Mouse (Mus musculus) kidney, embryonic 14.5 days (tissue): ENCODE data around the gene Flnb. TPM values are rescaled to one million over a fixed set of nuclear protein-coding genes. Genes with fewer than 3 reads are reported as not detected.

Experiments
- ATAC-seq: fragments of 200-750 bp; cut with Nextera tagmentation; 2 replicates; pipeline ENCODE4 v1.8.0; 2017; ENCODE audit warnings: moderate number of reproducible peaks, mild to moderate bottlenecking, moderate TSS enrichment, moderate library complexity; ENCODE audit not compliant: low FRiP score, low TSS enrichment
- H3K27ac ChIP-seq: fragments of 300-500 bp; sonication (generic); 2 replicates; pipeline ENCODE4 v1.5.1; 2014; ENCODE audit warnings: low read depth, mild to moderate bottlenecking, low read length, moderate library complexity, mixed read lengths
- H3K27me3 ChIP-seq: fragments of 300-500 bp; sonication (generic); 2 replicates; pipeline ENCODE4 v1.6.1; 2014; ENCODE audit warnings: mild to moderate bottlenecking, low read length; ENCODE audit not compliant: control insufficient read depth, insufficient read depth
- H3K36me3 ChIP-seq: fragments of 300-500 bp; sonication (generic); 2 replicates; pipeline ENCODE4 v1.6.1; 2014; ENCODE audit warnings: low read length, mixed read lengths; ENCODE audit not compliant: control insufficient read depth, insufficient read depth
- H3K4me1 ChIP-seq: fragments of 300-500 bp; sonication (generic); 2 replicates; pipeline ENCODE4 v1.6.1; 2014; ENCODE audit warnings: low read length, mixed read lengths; ENCODE audit not compliant: control insufficient read depth, insufficient read depth
- H3K4me2 ChIP-seq: fragments of 300-500 bp; sonication (generic); replicated peaks from 2 replicates; pipeline ENCODE4 v1.6.1; 2014; ENCODE audit warnings: low read depth, mild to moderate bottlenecking, low read length
- H3K4me3 ChIP-seq: fragments of 300-500 bp; sonication (generic); 2 replicates; pipeline ENCODE4 v1.5.1; 2014; ENCODE audit warnings: mild to moderate bottlenecking, low read length
- H3K9ac ChIP-seq: fragments of 300-500 bp; sonication (generic); 2 replicates; pipeline ENCODE4 v1.6.1; 2014; ENCODE audit warnings: low read depth, mild to moderate bottlenecking, low read length, moderate library complexity
- H3K9me3 ChIP-seq: fragments of 300-500 bp; sonication (generic); 2 replicates; pipeline ENCODE4 v1.6.1; 2016; ENCODE audit warnings: low read length; ENCODE audit not compliant: control insufficient read depth
- WGBS: fragments of 180-500 bp; shearing (Covaris S2); extraction: QIAGEN DNeasy Blood & Tissue Kit; methylation state at CpG from one replicate; pipeline ENCODE4 v1.1.7; 2014; 5-methylcytosine and 5-hydroxymethylcytosine counted together
- polyA plus RNA-seq: library from polyadenylated mRNA; unstranded; fragments of >200 nt; fragmentation: Nextera tagmentation; extraction: Ambion mirVana; gene quantifications from 2 replicates; pipeline ENCODE4 v1.2.1, GENCODE M21; 2014

Gene Flnb
- polyA plus RNA-seq, 1 experiment from 2014 or later = 25.7 TPM

DNA sequence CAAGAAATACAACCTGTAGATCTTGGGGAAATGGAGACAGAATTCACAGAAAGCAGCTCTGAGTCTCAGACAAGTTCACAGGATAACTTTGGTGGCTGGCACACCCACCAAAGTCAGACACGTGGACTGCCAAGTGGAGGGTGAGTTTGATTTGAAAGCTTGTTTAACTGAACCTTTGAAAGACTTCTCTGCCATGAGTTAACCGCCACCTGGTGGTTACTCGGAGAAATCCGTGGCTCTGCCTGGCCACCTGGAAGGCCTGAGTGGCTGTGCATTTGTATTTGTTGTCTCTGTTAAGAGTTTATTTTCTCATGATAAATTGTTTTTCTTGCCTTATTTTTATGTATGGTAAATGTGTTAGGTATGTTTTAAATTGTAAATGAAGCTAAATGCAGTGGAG lies 15.9 kb upstream of the Flnb start:
- Histone ChIP-seq H3K4me2 (no peak overlapping the region), H3K4me3 (no peak overlapping the region), H3K9me3 (no peaks in the 10 kb centered on the region), H3K27me3 (no peaks in the 10 kb centered on the region), H3K9ac (no peak overlapping the region), H3K4me1 (no peaks in the 10 kb centered on the region), H3K27ac (no peak overlapping the region), H3K36me3 (no peaks in the 10 kb centered on the region)
- 8% methylated on average over 4 of the region's 4 CpGs for WGBS
- ATAC-seq = no peak

DNA sequence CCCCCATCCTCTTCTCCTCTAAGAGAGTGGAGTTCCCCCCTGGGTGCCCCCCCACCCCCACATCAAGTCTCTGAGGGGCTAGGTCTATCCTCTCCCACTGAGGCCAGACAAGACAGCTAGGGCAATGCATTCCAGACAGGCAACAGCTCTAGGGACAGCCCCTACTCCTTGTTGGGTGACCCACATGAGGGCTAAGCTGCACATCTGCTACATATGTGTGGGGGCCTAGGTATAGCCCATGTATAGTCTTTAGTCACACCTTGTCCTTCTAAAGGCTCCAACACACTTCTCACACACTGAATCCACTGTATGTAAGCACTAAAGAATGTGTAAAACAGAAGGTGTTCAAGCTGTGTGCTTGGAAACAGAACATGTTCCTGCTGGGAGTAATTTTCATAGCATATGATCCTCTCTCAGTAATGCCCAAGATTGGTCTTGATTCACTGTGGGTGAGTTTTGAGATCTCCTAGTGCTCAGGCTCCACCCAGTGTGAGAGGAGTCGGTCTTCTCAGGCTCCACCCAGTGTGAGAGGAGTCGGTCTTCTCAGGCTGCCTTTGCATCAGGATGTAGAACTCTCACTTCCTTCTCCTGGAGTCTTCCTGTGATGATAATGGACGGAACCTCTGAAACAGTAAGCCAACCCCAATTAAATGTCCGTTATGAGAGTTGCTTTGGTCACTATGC lies 13.7 kb upstream of the Flnb start:
- no peak overlapping the region for H3K9ac ChIP-seq
- no peak overlapping the region for H3K4me3 ChIP-seq
- WGBS = 63% methylated on average over 4 of the region's 4 CpGs
- H3K36me3 ChIP-seq = no peaks in the 10 kb centered on the region
- no peaks in the 10 kb centered on the region for H3K27me3 ChIP-seq
- no peak overlapping the region for H3K4me2 ChIP-seq
- no peak for ATAC-seq
- H3K27ac ChIP-seq = no peak overlapping the region
- no peaks in the 10 kb centered on the region for H3K4me1 ChIP-seq
- H3K9me3 ChIP-seq = no peaks in the 10 kb centered on the region

GRCm38 (mm10) chr14:7804558-7804905 lies 13.2 kb upstream of the Flnb start:
- Histone ChIP-seq H3K27me3 (no peaks in the 10 kb centered on the region), H3K4me2 (no peak overlapping the region), H3K9ac (no peak overlapping the region), H3K27ac (no peak overlapping the region), H3K36me3 (no peaks in the 10 kb centered on the region), H3K4me3 (no peak overlapping the region), H3K9me3 (no peaks in the 10 kb centered on the region), H3K4me1 (no peaks in the 10 kb centered on the region)
- ATAC-seq = no peak
- 87% methylated on average over 2 of the region's 2 CpGs for WGBS

GRCm38 (mm10) chr14:7807711-7808110 lies 10.0 kb upstream of the Flnb start:
- H3K4me2 ChIP-seq = no peak overlapping the region
- H3K27me3 ChIP-seq = no peaks in the 10 kb centered on the region
- no peaks in the 10 kb centered on the region for H3K36me3 ChIP-seq
- H3K9me3 ChIP-seq = no peaks in the 10 kb centered on the region
- 81% methylated on average over 4 of the region's 4 CpGs for WGBS
- H3K9ac ChIP-seq = no peak overlapping the region
- no peak overlapping the region for H3K4me3 ChIP-seq
- no peak overlapping the region for H3K27ac ChIP-seq
- no peak for ATAC-seq
- no peaks in the 10 kb centered on the region for H3K4me1 ChIP-seq

DNA sequence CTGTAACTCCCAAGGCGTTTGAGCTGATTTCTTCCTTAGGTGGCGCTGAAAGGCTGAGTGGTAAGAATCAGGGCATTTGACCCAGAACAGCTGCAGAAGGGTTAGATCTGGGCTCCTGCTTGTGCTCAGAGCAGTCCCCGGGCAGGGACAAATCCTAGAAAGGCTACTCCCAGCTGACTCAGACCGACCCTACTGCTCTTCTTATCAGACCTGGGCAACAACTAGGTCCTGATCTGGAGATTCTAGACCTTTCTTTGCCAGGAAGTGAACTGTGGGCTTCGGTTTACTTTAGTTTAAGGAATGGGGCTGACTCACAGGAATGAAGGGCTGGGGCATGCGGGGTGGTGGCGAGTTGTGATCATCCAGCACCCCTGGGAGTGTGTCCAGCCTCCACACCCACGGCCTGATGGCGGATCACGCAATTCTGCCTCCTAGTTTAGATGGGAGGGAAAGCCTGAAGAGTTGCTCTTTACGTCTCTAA lies 9.2 kb upstream of the Flnb start:
- 75% methylated on average over 11 of the region's 11 CpGs for WGBS
- H3K27me3 ChIP-seq = no peaks in the 10 kb centered on the region

DNA sequence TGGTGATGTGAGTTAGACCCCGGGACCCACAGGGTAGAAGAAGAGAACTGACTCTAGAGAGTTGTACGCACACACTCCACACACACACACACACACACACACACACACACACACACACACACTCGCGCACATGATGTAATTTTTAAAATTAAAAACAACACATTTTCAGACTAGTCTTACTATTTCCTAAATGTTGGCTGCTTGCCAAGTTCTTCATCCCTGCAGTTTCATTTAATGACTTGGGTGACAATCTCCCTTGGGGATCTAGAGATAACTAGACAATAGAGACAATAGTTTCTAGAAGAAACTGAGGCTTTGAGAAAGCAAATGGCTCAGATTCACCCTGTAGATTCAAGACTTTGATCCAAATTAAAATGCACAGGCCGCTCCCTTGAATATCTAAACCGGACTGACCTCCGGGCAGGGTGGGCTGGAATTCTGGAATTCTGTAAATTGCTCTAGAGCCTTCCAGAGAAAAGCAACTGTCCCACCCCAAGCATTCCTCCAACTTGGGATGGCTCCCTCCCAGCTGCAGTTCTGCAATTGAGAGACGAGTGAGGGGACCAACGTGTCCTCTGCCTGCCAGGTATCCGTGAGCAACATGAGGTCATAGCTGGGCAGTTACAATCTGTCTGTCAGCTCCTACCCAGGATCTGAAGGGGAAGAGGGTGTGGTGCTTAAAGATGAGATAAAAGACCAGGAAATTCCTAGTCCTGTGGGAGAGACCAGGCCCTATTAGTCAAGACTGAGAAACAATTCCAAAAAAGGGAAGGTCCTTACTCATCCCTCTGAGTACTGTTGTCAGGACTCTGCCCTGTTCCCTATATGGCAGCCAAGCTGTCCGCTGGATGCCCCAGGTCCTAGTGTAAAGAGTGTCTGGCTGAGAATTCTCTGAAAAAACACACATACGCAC lies 8.5 kb upstream of the Flnb start:
- ATAC-seq = 0 out of 2 replicates have a peak, but pooled peaks have one; percentile 25
- Histone ChIP-seq H3K4me2 (no peak overlapping the region), H3K27ac (no peak overlapping the region), H3K9ac (no peak overlapping the region), H3K4me1 (no peaks in the 10 kb centered on the region), H3K36me3 (no peaks in the 10 kb centered on the region), H3K27me3 (no peaks in the 10 kb centered on the region), H3K9me3 (no peaks in the 10 kb centered on the region), H3K4me3 (no peak overlapping the region)
- WGBS = 82% methylated on average over 12 of the region's 12 CpGs

More for the DNA sequence above, 9.2 kb upstream of the Flnb start:
- H3K36me3 ChIP-seq = no peaks in the 10 kb centered on the region
- no peaks in the 10 kb centered on the region for H3K4me1 ChIP-seq
- 0 out of 2 replicates have a peak, but pooled peaks have one; percentile 17 for ATAC-seq
- H3K27ac ChIP-seq = no peak overlapping the region
- H3K9ac ChIP-seq = no peak overlapping the region
- no peak overlapping the region for H3K4me2 ChIP-seq
- no peak overlapping the region for H3K4me3 ChIP-seq
- no peaks in the 10 kb centered on the region for H3K9me3 ChIP-seq

DNA sequence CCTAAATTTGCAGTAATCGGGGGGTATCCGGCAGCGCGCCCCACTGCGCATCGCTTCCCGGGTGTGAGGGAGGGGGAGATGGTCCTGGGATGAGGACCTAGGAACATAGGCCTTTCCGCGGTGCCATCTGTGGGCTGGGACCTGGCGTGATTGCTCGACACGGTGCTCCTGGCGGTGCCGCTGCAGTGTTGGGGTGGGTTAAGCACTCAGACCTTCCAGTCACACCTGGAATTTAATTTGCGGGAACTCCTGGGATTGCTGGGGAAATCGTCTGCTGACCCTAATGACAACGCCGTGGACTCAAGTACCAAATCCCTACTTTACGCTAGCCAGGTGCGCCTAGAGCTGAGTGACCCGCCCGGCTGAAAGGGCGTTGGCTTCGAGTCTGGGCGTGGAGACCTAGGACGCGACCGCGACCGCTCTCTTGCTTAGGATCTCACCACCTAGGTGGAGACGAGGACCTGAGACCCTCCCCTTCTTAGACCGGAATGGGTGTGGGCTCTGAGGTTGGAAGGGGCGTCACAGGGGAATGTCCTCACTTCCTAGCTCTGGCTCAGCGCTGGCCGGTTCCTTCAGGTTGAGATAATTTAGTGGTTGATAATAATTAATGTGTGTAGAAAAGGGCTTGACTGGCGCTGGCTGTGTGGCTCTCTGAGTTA lies 835 bp downstream of the Flnb start:
- peaks cover 12% of the 10 kb centered on the region; the same call in 1 of the 2 replicates for H3K4me1 ChIP-seq
- peak overlapping the region; percentile 77 for H3K4me3 ChIP-seq
- no peak overlapping the region for H3K27ac ChIP-seq
- H3K27me3 ChIP-seq = no peaks in the 10 kb centered on the region
- under 1% methylated on average over 36 of the region's 36 CpGs for WGBS
- peak overlapping the region; percentile 85 for H3K4me2 ChIP-seq
- H3K9ac ChIP-seq = peak overlapping the region; percentile 68
- H3K36me3 ChIP-seq = no peaks in the 10 kb centered on the region
- H3K9me3 ChIP-seq = no peaks in the 10 kb centered on the region
- ATAC-seq = peak; percentile 44

DNA sequence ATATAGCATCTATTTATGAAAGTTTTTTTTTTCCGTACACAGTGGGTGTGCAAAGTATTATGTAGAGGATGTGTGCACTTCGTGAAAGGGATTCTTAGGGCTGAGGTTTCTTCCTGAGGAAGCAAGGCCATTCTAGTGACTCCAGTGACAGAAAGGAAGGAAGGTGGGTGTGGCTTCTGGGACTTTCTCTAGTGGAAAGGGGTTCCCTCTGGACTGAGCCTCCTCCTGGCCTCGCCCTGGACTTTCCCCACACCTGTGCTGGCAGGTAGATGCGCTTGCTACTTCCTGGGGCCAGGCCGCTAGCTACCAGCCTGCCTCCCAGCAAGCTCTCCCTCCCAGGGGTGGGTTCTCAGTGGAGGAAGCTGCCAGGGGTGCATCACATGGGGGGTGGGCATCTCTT lies 1.7 kb downstream of the Flnb start:
- H3K4me3 ChIP-seq = peak overlapping the region; percentile 77
- peak overlapping the region; percentile 85 for H3K4me2 ChIP-seq
- H3K9ac ChIP-seq = peak overlapping the region; percentile 68; the same call in 1 of the 2 replicates
- no peak for ATAC-seq
- 69% methylated on average over 5 of the region's 5 CpGs for WGBS
- no peaks in the 10 kb centered on the region for H3K9me3 ChIP-seq
- H3K27me3 ChIP-seq = no peaks in the 10 kb centered on the region
- H3K36me3 ChIP-seq = no peaks in the 10 kb centered on the region
- H3K27ac ChIP-seq = no peak overlapping the region; the same call in 1 of the 2 replicates
- H3K4me1 ChIP-seq = peaks cover 17% of the 10 kb centered on the region
